Mouse (Mus musculus) frontal cortex, adult 2 months (tissue): ENCODE data around the gene Fbxl18. TPM values are rescaled to one million over a fixed set of nuclear protein-coding genes. Genes with fewer than 3 reads are reported as not detected.

Experiments
- DNase-seq, 2 experiments: peaks; one replicate each; pipeline ENCODE4 v3.0.0; 2022; ENCODE audit warnings: low spot score in 1 of 2; ENCODE audit errors: extremely low spot score in 1 of 2
- polyA plus RNA-seq: library from polyadenylated mRNA; depleted of rRNA; stranded (reverse); fragments of >200 nt; gene quantifications from 2 replicates; pipeline ENCODE4 v1.2.3, GENCODE M21; 2012

The Fbxl18 gene
- polyA plus RNA-seq, 1 experiment, result 20.2 TPM

DNA sequence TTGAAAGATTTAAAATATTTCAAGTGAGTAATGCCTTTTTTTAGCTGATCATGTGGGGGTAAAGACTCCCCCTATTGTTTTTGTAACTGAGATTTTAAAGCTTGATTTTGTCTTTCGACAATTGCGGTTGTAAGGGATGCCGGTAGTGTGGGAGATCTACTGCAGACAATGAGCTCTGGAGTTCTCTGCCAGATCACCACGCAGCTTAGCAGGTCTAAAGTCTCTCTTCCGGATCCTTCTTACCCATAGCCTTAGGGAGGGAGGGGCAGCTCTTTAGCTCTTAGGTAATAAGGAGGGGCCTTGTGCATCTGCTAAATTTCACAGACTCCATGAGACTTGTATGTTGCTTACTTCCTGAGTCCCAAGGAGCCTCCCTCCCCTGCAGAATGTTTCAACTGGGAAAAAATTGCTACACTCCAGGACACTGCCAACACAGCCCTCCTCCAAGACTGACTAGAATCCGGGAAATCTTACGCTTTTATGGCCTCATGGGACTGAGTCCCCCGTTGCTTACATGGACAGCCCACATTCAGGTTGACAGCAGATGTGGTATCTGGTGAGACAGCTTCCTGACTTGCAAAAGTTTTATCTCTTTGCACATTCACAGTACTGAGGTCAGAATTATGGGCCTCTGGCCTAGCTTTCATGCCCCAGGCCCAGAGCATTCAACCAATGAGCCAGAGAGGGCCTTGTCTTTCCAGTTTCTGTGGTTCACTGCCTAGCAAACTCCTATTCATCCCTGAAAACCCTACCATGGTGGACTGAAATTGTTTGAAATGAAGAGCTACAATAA, 61.4 kb downstream of the Fbxl18 start:
- peak in 1 of 2 experiments; percentile 37 for DNase-seq

DNA sequence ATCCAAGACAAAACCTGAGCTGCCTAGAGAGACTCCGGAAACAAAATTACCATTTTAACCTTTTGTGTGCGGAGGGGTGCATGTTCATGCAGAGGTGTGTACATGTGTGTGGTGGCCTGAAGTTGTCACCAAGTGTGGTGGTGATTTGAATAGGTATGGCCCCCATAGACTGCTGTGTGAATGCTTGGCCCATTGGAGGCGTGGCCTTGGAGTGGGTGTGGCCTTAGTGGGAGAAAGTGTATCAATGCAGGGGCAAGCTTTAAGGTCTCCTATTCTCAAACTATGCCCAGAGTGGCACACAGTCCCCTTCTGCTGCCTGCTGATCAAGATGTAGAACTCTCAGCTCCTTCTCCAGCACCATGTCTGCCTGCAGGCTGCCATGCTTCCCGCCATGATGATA, 69.1 kb downstream of the Fbxl18 start:
- DNase-seq, result no peak

DNA sequence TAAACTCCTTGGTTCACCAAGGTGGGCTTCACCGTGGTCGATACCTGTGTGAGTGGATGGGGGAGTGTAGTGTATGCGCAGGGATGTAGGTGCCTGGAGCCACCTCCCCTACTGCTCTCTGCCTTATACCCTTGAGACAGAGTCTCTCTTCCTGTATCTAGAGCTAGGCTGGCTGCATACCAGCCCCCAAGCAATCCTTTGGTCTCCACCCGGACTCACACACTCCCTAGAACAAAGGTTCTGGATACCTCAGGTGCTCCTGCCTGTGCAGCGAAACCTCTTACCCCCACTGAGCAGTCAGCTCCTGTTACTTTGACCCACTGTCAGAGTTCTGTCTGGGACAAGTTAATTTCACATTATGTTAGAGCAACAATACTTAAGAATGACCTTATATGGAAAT, 69.6 kb downstream of the Fbxl18 start:
- no peak for DNase-seq

DNA sequence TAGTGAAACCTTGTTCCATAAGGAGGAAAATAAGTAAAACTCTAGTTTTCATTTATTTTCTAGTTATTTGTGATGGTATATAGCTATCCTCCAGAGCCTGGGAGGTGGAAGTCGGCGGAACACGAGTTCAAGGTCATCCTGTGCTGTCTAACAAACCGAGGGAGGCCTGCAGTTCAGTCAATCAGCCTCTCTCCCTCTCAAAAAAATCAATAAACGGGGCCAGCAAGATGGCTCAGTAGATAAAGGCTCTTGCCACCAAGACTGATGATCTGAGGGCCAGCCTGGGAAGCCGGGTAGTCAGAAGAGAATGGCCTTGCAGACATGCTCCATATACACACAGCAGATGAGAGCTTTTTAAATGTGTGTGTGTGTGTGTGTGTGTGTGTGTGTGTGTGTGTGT, 71.1 kb downstream of the Fbxl18 start:
- DNase-seq, result no peak

DNA sequence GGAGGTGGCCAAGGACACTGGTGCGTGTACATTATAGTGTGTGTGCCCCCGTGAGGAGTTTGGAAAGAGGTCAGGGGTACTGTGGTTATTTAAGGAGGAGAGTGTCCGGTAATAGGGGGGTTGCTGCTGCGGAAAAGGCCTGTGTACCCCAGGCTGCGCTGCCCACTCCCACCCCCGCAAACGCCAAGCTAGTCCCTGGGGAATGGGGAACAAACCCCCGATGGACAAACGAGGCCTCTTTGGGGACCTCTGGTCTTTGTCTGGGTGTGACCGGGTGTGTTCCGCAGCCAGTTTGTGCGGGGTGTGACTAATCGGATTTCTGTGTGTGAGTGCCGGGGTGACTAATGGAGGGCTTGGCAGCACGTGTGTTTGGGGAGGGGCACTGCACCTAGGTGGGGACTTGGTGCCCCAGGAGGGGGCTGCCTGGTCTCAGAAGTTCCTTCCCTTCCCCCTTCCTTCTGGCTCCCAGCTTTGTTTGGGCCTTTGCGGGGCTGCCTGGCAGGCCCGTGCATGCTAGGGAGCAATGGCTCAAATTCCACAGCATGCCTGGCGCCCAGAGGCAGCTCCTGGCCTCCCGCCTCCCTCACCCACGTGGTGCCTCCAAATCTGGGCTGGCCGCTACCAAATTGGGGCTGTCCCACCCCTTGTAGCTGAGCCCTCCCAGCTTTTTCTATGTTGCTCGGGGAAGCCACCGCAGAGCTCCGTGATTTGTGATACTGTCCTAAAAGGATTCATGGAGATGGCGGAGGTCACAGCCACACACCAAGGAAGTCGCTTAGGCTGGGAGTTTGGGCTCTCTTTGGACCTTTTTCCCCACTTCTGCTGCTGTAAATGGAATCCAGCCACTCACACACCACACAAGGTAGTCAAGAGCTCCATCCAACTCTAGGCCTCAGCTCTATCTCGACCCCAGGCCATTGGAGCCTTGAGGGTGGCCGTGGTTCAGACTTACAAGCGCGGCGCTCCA, 71.8 kb downstream of the Fbxl18 start:
- DNase-seq, result peak in 1 of 2 experiments; percentile 76

DNA sequence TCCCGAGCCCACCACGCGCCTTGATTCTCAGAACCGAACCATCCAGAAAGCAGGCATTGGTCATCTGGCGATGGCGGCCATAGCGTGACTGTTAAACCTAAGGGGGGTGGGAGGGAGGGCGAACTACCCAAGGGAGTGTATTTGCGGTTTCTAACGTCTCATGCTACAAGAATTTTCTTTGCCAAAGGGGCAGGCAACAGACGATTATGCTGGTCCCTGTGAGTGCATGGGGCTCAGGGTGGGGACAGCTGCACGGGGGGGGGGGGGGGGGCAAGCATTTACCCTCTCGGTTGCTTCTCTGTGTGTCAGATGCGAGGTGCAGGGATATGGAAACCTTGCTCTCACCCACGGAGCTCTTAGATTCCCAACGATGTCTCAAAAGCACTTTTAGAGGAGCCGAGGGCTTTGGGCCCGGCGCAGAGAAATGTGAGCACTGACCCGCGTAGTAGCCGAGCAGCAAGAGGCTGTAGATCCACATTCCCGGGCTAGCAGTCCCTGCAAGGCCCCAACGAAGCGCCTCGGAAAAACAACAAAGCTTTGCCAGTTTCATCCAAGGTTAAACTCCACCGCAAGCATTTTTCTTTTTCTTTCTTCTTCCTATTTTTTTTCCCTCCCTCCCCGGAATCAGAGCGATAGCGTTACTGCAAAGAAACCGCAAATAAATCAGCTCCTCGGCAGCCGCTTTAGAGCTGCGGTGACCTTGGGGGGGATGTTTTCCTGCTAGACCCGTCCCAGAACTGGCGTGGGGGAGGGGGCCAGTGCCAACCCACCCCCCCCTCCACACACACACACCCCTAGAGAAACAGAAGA, 72.7 kb downstream of the Fbxl18 start:
- DNase-seq, result no peak

DNA sequence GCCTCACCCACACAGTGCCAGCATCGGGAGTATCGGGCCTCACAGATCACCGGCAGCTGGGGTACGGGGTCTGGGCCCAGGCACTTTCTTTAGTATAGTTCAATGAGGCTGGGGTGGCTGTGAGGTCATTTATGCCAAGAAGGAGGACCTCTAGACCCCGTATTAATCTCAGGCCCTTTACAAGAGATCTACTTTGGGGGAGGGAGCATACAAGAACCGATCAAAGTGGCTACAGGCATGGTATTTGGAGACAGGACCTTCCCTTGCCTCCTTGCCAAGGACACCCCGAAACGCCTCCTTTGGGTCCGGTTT, 73.3 kb downstream of the Fbxl18 start:
- no peak for DNase-seq

DNA sequence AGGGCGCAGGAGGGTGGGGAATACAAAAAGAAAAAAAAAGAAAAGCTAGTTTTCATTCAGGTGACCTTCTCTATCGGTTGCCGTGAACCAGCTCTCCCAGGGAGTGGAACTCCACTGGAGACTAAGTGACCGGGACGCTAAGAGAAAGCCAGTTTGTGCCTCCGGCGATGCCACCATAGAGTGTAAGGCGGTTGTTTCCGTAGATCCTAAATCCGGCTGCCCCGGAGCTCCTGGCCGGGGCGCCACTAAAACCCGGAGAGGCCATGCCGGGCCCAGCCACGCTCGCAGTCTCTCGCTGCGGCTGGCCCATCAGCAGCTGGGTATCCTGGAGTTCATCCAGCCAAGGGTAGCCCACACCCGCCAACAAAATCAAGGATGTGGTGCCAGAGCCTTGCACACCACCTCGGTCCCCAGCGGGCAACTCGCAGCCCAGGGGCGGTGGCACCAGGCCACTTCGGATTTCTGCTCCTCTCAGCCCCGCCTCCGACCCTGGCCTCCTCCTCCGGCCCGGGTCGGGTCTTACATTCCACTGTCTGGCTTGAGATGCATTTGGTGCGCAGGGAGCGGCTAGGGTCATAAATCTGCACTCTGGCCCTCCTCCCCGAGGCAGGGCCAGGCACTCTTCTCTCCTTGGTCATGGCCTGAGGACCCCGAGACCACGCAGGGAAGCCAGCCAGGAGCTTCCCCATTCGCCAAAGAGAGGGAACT, 73.8 kb downstream of the Fbxl18 start:
- peak in 1 of 2 experiments; percentile 74 for DNase-seq

DNA sequence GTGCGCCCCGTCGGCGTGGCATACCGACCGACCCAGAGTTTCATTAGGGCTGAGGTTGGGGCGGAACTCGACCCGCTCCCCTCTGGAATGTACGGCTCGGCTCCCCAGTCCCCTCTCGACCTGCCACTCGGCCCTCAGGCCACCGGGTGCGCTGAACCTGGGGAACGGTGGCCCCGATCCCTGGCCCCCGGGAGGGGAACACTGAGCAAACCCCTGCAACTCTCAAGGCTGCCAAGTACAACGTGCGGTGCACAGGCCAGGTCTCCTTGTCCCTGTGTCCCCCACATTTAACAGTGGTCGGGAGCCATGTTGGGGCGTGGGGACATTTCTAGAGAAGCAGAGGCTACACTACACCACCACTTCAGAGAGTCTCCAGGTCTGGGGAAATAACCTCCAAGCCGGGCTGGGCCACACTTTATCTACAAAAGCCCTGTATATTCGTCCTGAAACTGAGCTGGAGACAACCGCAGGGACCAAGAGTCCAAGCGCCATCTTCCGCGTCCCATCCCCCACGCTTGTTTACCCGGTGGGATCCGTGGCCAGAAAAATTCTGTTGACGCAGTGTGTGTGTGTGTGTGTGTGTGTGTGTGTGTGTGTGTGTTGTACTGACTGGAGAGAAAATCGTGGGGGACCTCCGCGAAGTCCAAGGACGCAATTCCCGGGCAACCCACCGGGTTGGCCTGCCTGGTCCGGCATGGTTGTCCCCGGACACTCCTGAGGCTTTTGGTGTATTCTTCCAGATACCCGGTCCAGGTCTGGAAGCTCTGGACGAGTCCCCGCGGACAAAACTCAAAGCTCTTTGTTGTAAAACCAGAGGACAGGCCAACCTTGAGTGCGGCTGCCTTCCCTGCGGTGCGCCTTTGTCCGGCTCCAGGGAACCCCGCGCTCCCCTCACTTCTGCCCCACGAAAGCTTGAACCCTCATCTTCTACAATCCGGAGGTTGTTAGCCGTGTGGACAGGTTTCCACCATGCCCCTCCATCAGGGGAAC, 74.7 kb downstream of the Fbxl18 start:
- DNase-seq, result peak in 1 of 2 experiments; percentile 76

DNA sequence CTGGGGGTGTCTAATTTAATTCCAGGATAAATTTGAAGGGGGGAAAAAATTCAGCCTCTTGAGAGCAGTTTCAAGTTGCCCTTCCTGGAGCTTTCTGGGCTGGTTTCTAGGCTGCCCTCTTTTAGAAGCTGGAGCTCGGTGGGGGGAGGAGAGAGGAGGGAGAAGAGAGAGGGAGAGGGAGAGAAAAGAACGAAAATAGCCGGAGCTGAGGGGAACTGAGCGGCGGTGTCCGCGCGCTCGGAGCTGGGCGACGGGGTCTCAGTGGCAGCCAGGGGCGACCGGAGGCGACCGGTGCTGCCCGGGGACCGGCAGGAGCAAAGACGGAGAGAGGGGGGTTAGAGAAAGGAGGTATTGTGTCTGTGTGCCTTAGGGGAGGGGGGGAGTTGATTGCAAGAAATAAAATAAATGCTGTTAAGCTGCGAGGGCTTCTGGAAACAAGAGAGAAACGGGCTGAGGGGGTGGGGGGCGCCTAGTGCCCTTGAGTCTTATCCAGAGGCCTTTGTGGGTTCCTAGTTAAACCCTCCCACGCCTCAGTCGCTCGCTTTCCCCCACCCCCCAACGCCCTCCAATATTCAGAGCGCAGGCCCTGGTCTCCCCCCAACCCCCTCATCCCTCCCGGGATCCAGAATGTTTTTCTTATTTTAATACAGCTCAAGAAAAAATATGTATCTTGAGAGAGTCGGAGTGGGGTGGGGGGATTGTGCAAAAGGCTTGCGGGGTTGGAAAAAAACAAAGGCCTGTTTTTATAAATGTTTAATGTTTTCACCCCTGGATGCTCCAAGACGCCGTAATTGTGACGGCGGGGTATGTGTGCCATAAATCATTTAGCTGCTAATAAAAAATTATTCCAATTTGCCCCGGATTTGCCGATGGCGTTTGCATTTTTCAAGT, 75.6 kb downstream of the Fbxl18 start:
- peak; percentile 86 to 90 for DNase-seq

DNA sequence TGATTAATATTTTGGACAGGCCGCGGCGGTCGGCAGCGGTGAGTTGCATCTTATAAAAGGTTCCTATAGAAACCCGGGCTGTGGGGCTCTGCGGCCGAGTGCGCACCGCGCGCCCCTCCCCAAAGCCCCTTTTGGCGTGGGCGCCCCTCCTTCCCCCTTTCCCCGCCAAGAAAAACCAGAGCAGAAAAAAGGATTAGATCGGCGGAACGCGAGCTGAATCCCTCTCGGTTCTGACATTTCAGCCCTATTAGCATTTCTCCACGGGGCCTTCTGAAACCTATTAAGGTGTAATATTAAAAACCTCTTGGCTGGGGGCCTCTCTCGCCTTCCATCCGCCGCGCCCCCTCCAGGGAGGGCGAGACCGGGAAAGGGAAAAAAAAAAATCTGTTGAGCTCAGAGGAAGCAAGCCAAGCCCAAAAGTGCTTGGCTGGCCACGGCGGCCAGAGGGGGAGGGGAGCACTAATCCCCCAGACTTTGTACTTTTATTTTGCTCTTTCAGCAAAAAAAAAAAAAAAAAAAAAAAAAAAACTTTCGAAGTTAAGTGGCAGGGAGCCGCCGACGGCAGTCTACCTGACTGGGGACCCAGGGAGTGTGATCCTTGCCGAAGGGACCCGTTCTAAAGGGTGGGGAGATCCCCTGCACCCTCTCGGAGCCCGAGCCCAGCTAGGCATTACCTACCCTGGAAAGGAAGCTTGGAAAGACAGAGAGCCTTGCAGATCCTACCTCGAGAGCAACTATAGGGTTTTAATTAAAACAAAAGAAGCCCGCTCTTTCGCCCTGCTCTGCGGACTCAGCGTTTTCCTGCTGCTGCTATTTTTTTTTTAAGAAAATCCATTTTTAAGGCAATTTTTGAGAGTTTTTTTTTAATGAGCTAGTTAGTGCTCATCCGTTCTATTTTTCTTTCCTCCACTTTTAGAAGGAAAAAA, 76.5 kb downstream of the Fbxl18 start:
- DNase-seq, result peak in 1 of 2 experiments; percentile 53

DNA sequence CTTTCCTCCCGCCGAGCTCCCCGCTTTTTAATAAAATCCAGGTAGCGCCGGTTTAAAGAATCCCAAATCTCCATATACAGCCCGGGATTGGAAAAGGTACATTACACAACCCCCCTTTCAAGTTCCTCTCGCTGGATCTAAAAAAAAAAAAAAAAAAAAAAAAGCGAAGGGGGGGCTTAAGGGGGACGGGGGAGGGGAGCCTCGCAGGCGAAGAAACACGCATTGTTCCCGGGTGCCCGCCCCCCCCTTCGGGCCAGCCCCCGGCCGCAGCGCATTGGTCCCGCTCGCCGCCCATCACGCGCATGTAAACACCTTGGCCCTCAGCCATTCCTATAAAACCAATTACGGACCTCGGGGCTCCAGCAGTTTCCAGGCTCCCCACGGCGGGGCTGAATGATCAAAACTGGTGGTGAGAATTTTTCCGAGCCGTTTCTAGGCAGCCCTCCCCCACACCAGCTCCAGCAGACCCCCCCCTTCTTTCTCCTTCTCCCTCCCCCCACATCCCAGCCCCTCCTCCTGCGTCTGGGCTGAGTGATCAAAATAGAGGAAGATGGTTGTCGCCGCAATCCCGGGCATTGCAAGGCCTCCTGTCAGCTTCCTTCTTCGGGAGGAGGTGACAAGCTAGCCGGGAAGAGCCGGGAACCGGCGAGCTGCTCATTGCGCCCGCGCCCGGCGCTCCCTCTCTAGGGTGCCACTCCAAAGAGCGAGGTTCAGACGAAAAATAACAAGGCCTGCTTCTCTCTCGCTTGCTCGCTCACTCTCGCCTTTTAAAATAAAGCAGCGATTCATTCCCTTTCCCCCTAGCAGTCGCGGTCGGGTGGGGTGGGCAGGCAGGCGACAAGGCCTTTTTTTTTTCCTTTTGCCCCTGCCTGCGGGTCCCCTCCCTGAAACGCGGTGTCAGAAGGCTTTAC, 77.4 kb downstream of the Fbxl18 start, which contains the start of gene Tnrc18:
Tnrc18 (minus strand) TSS at position 139 of the 911 bp plus-strand sequence.
- DNase-seq, result peak; percentile 98 to 100
